Mouse (Mus musculus): ENCODE results near the gene Ndc80. TPM values are rescaled to one million over a fixed set of nuclear protein-coding genes. Genes with fewer than 3 reads are reported as not detected.
A peak's percentile ranks its signal among the peaks of the same experiment; 100 is the strongest.
"Not testable (repeated sequence)": the region's sequence is repeated elsewhere in the genome, so short reads cannot be mapped to it uniquely, and the experiment has no call there.

Gene Ndc80
- polyA plus RNA-seq, 1 experiment from 2014 or later = 21.5 TPM

DNA sequence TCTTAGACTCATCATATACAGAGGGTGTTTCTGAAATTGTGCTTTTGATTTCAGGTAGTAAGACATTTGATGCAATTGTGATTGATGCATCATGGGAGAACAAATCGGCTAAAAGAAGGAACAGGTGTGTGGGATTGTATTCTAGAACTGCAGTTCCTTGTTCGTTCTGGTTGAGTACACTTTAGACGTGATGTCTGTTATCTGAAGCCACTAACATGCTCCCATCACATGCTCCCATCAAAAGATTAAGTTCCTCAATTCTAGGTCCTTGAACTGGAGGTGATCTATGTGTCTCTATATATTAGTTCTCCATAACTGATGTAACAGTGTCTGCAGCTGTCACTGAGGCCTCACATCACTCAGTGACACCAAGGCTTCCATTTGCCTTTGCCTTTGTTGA lies 10.5 kb upstream of the Ndc80 start:
- Histone ChIP-seq H3K9ac (ENCODE audit: low read depth, low read length) (no peak overlapping the region), H3K4me3 (replicated peaks; ENCODE audit: low read depth, low read length) (no peak overlapping the region), H3K4me1 (replicated peaks; ENCODE audit: insufficient read depth, low read length) (no peaks in the 10 kb centered on the region), H3K4me2 (ENCODE audit: low read length) (no peak overlapping the region), H3K36me3 (ENCODE audit: insufficient read depth, low read length) (no peaks in the 10 kb centered on the region), H3K27ac (no peak overlapping the region), H3K27me3 (ENCODE audit: insufficient read depth, low read length) (no peaks in the 10 kb centered on the region), H3K9me3 (replicated peaks; ENCODE audit: low read length) (no peaks in the 10 kb centered on the region)
- no peak for ATAC-seq (replicated peaks; ENCODE audit: low FRiP score, low read depth)
- no peak for DNase-seq (ENCODE audit: low spot score)
- WGBS = 61% methylated on average over 3 of the region's 3 CpGs
- no peak for TF ChIP-seq CTCF (IDR thresholded peaks at IDR 0.05; ENCODE audit: low read depth)

DNA sequence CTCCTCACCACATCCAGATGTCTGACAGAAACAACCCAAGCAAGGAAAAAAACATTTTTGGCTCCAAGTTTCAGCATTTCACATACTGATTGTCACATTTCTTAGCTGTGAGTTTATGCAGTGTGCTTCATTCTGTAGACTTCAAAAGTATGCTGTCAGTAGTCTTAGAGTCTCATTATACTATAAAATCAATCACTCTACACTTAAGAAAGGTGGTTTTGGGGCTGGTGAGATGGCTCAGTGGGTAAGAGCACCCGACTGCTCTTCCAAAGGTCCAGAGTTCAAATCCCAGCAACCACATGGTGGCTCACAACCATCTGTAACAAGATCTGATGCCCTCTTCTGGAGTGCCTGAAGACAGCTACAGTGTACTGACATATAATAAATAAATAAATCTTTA lies 8.9 kb upstream of the Ndc80 start:
- not testable (repeated sequence) for ATAC-seq (replicated peaks; ENCODE audit: low FRiP score, low read depth); H3K27ac ChIP-seq; H3K4me1 ChIP-seq (replicated peaks; ENCODE audit: insufficient read depth, low read length); H3K9me3 ChIP-seq (replicated peaks; ENCODE audit: low read length); H3K4me3 ChIP-seq (replicated peaks; ENCODE audit: low read depth, low read length); H3K27me3 ChIP-seq (ENCODE audit: insufficient read depth, low read length); H3K36me3 ChIP-seq (ENCODE audit: insufficient read depth, low read length); DNase-seq (ENCODE audit: low spot score); H3K9ac ChIP-seq (ENCODE audit: low read depth, low read length); H3K4me2 ChIP-seq (ENCODE audit: low read length)
- WGBS = 73% methylated on average over 1 of the region's 1 CpGs

DNA sequence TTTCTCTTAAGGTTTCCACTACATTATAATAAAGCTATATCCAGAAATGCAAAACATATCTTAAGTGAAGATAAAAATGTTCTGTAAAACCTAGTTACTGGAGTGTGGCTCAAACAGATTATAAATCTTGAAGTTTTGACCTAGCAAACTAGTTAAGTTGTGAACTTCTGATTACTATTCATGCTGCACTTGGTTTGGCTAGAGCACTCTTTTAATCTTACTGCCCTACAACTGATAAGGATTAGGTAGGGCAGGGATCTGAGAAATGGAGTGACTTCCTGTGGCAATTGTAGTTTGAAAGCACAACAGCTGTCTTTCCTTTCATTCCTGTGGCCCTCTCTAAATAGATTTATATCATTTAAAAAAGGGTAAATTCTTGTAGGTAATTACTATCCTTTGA lies 1.4 kb upstream of the Ndc80 start:
- no peaks in the 10 kb centered on the region for H3K36me3 ChIP-seq (ENCODE audit: insufficient read depth, low read length)
- H3K9ac ChIP-seq (ENCODE audit: low read depth, low read length) = no peak overlapping the region
- no peak for ATAC-seq (replicated peaks; ENCODE audit: low FRiP score, low read depth)
- H3K4me3 ChIP-seq (replicated peaks; ENCODE audit: low read depth, low read length) = no peak overlapping the region
- DNase-seq (ENCODE audit: low spot score) = no peak
- no peak for TF ChIP-seq CTCF (IDR thresholded peaks at IDR 0.05; ENCODE audit: low read depth)
- H3K4me1 ChIP-seq (replicated peaks; ENCODE audit: insufficient read depth, low read length) = 0 out of 2 replicates have a peak, but pooled peaks cover 10% of the 10 kb centered on the region
- no peak overlapping the region for H3K27ac ChIP-seq
- H3K27me3 ChIP-seq (ENCODE audit: insufficient read depth, low read length) = no peaks in the 10 kb centered on the region
- no peaks in the 10 kb centered on the region for H3K9me3 ChIP-seq (replicated peaks; ENCODE audit: low read length)
- no peak overlapping the region for H3K4me2 ChIP-seq (ENCODE audit: low read length)

DNA sequence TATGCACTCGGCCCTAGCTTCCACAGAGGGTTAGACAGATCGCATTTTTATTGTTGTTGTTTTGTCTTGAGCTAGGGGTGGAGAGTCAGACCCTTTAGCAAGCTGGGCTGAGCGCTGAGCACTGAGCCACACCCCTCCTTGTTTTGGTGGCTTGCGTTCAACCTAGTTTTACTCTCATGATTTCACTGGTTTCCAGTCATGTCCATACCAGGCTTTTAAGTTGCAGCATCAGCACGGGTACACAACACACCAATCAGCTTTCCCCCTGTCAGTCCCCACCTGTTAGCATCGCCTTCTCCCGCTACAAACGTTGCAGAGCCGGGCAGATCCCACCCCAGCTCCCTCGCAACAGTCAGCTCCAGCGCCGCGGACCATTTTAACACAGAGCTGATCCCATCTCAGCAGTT lies 352 bp downstream of the Ndc80 start:
- Histone ChIP-seq H3K27ac (peak overlapping the region; percentile 92), H3K9ac (ENCODE audit: low read depth, low read length) (peak overlapping the region; percentile 48), H3K4me1 (replicated peaks; ENCODE audit: insufficient read depth, low read length) (0 out of 2 replicates have a peak, but pooled peaks cover 10% of the 10 kb centered on the region), H3K9me3 (replicated peaks; ENCODE audit: low read length) (no peaks in the 10 kb centered on the region), H3K36me3 (ENCODE audit: insufficient read depth, low read length) (0 out of 2 replicates have a peak, but pooled peaks cover 3% of the 10 kb centered on the region), H3K4me3 (replicated peaks; ENCODE audit: low read depth, low read length) (peak overlapping the region; percentile 56), H3K4me2 (ENCODE audit: low read length) (peak overlapping the region; percentile 72), H3K27me3 (ENCODE audit: insufficient read depth, low read length) (no peaks in the 10 kb centered on the region)
- TF ChIP-seq CTCF (IDR thresholded peaks at IDR 0.05; ENCODE audit: low read depth) = no peak
- WGBS = 0% methylated on average over 13 of the region's 13 CpGs
- ATAC-seq (replicated peaks; ENCODE audit: low FRiP score, low read depth) (peak; percentile 47), DNase-seq (ENCODE audit: low spot score) (peak; percentile 37)

DNA sequence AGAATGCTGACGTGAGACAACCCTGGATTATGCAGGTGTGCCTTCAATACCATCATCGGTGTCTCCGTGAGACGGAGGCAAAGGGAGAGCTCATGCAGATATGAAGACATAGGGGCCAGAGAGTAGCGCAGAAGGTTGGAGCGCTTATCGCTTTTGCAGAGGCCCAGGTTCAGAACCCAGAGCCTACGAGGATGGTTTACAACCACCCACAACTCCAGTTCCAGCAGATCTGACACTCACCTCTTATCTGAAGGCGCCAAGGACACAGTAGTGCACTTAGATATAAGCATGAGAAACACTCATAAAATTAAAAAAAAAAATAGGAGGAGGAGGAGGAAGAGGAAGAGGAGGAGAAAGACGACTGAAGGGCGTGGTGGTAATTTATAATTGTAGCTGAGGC lies 16.4 kb downstream of the Ndc80 start:
- Histone ChIP-seq H3K4me1 (replicated peaks; ENCODE audit: insufficient read depth, low read length) (no peaks in the 10 kb centered on the region), H3K4me2 (ENCODE audit: low read length) (no peak overlapping the region), H3K9me3 (replicated peaks; ENCODE audit: low read length) (no peaks in the 10 kb centered on the region), H3K36me3 (ENCODE audit: insufficient read depth, low read length) (peaks cover 29% of the 10 kb centered on the region), H3K4me3 (replicated peaks; ENCODE audit: low read depth, low read length) (no peak overlapping the region), H3K27ac (no peak overlapping the region), H3K27me3 (ENCODE audit: insufficient read depth, low read length) (no peaks in the 10 kb centered on the region), H3K9ac (ENCODE audit: low read depth, low read length) (no peak overlapping the region)
- WGBS = 94% methylated on average over 11 of the region's 11 CpGs
- TF ChIP-seq CTCF (IDR thresholded peaks at IDR 0.05; ENCODE audit: low read depth) = no peak
- ATAC-seq (replicated peaks; ENCODE audit: low FRiP score, low read depth) = no peak
- DNase-seq (ENCODE audit: low spot score) = no peak

DNA sequence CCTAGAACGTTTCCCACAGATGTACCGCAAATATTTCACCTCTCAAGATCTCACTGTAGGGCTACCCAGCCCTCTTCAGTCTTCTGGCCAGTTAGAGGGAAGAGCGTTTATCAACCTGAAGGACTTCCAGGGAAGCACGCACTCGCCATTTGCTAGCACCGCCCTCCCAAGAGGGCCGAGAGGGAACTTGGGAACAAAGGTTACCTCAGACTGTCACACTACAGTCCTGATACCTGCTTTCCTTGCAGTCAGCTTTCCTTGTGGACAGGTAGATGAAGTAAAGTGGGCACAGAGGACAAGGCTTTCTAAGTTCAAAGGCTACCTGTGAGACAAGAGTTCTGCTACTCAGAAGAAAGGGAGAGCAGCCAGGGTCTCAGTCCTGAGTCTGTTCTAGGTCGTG lies 19.8 kb downstream of the Ndc80 start:
- peaks cover 27% of the 10 kb centered on the region for H3K36me3 ChIP-seq (ENCODE audit: insufficient read depth, low read length)
- no peak for ATAC-seq (replicated peaks; ENCODE audit: low FRiP score, low read depth)
- no peak overlapping the region for H3K9ac ChIP-seq (ENCODE audit: low read depth, low read length)
- no peak for DNase-seq (ENCODE audit: low spot score)
- H3K9me3 ChIP-seq (replicated peaks; ENCODE audit: low read length) = no peaks in the 10 kb centered on the region
- H3K4me2 ChIP-seq (ENCODE audit: low read length) = no peak overlapping the region
- H3K27ac ChIP-seq = no peak overlapping the region
- WGBS = 94% methylated on average over 8 of the region's 8 CpGs
- H3K4me1 ChIP-seq (replicated peaks; ENCODE audit: insufficient read depth, low read length) = no peaks in the 10 kb centered on the region
- no peaks in the 10 kb centered on the region for H3K27me3 ChIP-seq (ENCODE audit: insufficient read depth, low read length)
- no peak for TF ChIP-seq CTCF (IDR thresholded peaks at IDR 0.05; ENCODE audit: low read depth)
- no peak overlapping the region for H3K4me3 ChIP-seq (replicated peaks; ENCODE audit: low read depth, low read length)

DNA sequence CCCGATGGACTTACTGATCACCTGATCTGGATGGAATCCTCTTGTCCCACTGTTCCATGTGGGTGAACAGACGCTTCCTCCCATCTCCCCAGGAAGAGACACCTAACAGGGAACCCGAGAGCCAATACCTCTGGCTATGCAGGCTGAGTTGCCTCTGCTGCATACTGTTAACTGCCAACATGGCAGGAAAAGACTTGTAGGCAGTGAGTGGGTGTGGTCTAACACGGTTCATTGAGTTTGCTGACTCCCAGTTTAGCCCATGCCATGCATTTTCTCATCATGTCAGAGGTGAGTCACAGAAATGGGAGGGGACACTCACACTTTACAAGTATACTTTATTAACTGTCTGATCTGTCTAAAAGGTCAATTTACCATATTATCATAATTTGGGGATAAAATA lies 30.9 kb downstream of the Ndc80 start:
- Histone ChIP-seq H3K27ac (no peak overlapping the region), H3K4me2 (ENCODE audit: low read length) (no peak overlapping the region), H3K9ac (ENCODE audit: low read depth, low read length) (no peak overlapping the region), H3K4me3 (replicated peaks; ENCODE audit: low read depth, low read length) (no peak overlapping the region), H3K9me3 (replicated peaks; ENCODE audit: low read length) (no peaks in the 10 kb centered on the region), H3K36me3 (ENCODE audit: insufficient read depth, low read length) (0 out of 2 replicates have a peak, but pooled peaks cover 4% of the 10 kb centered on the region), H3K4me1 (replicated peaks; ENCODE audit: insufficient read depth, low read length) (no peaks in the 10 kb centered on the region), H3K27me3 (ENCODE audit: insufficient read depth, low read length) (no peaks in the 10 kb centered on the region)
- WGBS = 87% methylated on average over 4 of the region's 4 CpGs
- no peak for DNase-seq (ENCODE audit: low spot score)
- ATAC-seq (replicated peaks; ENCODE audit: low FRiP score, low read depth) = no peak
- no peak for TF ChIP-seq CTCF (IDR thresholded peaks at IDR 0.05; ENCODE audit: low read depth)

All from kidney, postnatal 0 days (tissue).